Mouse (Mus musculus) mouse trophoblast stem cell (cell line): ENCODE measurements around the gene Hoxb4.

Experiments
- in situ Hi-C, 2 experiments: fragments of 300-500 bp; cut with MseI, MboI; formaldehyde crosslinking; loops; 2 replicates in 1 of 2; 3 replicates in 1 of 2; pipeline ENCODE4 v1.15.1; 2025

The Hoxb4 gene

DNA sequence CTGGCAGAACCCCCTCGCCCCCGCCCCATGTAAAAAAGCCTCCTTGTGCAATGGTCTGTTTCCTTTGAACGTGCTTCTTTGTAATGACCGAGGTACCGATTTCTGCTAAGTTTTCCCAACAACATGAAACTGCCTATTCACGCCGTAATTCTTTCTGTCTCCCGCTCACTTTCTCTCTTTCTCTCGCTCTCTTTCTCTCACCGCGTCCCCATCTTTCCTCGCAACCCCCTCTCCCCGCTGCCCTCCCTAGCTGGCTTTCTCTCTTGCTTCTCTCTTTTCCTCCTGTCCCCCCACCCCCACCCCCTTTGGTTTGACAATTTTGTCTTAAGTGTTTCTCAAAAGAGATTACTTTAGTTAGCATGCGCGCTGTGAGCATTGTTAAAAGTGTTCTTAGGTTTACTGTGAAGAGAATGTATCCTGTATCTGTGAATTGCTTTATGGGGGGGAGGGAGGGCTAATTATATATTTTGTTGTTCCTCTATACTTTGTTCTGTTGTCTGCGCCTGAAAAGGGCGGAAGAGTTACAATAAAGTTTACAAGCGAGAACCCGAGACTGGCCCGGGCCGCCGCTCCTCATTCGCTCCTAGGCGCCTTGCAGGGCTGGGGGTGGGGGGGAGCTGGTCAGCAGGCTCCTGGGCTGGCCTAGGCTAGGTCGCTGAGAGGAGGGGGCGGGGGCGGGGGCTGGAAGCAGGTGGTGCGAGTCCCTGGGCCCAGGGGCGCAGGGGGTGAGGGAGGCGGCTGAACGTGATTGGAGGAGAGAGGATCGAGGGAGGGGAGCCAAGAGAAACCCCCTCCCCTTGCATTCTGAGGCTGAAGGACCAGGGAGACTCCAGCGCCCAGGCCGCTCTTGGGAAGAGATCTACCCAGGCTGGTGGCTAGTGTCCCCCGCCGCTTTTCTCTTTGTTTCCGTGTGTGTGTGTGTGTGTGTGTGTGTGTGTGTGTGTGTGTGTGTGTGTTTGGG is 33.0 kb upstream of the Hoxb4 start:
- in situ Hi-C loops: no loop called here

DNA sequence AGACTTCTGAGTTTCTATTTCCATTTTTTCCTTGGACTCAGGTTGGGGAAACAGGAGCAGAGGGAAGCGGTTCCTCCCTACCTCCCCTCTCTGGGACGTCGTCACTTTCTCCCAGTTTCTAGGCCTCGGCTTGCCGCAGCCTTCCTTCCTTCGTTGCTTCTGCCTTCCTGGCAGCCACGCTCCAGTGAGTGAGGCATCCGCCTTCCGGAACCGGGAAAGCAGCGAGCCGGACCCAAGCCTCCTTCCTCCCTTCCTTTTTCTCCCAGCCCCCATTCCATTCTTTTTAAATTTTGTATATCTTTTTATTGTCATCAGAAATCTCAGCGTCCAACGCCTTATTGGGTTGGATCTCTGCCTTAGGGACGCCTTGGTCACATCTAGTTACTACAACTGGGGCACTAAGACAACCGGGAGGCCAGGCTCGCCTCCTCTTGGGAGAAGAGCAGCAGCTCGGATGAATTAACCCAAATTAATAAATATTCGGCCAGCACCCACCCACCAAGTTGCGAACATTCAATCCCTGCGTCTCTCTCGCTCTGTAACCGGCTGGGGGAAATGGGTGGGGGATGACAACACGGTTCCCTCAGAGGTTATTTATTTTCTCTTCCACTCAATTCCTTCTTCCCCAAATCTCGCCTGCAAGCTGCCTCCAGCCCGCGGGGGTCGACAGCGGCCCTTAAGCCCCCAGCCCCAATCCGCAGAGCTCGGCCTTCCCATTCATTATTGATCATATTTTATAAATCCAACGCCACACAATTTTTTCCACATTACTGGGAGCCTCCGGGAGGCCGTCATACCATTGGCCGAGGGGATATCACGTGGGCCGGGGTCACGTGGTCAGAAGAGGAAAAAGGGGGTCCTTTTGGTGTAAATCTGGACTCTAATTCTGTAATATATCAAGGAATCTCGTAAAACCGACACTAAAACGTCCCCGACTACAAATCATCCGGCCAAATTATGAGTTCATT is 32.0 kb upstream of the Hoxb4 start, which contains the start of gene Hoxb7:
TSS of gene Hoxb7 (plus strand) at position 853 of the 968 bp plus-strand sequence.
- in situ Hi-C loops: no loop called here

DNA sequence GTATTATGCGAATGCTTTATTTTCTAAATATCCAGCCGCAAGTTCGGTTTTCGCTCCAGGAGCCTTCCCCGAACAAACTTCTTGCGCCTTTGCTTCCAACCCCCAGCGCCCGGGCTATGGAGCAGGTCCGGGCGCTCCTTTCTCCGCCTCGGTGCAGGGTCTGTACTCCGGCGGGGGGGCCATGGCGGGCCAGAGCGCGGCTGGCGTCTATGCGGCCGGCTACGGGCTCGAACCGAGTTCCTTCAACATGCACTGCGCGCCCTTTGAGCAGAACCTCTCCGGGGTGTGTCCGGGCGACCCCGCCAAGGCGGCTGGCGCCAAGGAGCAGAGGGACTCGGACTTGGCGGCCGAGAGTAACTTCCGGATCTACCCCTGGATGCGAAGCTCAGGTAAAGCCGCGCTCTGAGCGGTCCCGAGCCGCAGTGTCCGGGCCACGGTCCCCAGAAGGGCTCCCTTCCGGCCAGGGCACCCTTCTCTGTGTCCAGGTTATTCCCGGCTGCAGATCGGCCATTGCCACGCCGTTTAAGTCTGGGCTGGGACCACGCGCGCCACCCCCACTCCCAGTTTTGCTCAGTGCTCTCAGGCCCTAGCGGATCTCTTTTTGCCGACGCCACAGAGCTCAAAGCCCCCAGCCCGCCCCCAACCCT is 31.2 kb upstream of the Hoxb4 start:
- in situ Hi-C loops: no loop called here

DNA sequence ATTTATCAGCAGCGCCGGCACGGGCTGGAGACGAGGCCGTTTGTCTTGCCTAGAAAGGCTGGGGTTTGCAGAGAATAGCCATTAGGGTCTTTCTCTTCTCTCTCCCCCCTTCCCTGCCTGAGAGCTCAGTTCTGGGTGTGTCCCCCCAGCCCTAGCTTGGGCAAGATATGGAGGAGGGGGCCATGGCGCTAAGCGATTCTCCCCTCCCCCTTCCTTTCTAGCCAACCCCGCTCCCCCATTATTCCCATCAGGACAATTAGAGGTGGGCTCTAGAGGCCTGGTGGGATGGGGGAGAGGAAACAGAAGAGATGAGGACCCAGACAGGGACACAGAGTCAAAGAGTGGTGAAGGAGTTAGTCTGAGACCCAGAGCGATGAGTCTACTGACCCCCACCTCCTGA is 30.7 kb upstream of the Hoxb4 start:
- in situ Hi-C loops: no loop called here

DNA sequence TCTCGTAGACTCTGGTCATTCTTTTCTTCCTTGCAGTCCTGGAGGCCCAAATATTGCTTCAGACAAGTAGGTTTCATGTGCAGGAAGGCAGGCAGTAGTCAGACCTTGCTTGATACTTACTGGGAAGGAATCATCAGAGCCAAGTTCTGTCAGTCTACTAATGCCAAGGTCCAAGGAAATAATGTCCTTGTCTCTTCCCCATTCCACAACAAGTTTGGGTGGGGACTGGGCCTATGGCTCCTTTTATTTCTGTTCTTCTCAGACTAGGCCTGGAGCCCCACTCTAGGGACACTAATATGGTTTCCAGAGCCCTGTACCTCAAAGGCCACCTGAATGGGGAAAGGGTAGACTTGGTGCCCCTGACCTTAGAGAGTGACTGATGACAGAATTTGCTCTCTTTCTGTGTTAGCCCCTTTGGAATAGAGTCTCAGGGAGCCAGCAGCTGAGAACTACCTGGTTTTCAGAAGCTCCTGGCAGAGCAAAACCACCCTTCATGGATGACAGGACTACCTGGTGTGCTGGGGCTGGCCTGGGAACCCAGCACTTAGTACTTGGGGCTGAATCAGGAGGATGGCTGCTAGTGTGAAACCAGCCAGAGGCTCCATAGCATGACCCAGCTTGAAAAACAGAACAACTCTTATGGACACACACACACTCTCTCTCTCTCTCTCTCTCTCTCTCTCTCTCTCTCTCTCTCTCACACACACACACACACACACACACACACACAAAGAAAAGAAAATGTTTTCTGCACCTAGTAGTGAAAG is 29.4 kb upstream of the Hoxb4 start:
- in situ Hi-C loops: no loop called here

DNA sequence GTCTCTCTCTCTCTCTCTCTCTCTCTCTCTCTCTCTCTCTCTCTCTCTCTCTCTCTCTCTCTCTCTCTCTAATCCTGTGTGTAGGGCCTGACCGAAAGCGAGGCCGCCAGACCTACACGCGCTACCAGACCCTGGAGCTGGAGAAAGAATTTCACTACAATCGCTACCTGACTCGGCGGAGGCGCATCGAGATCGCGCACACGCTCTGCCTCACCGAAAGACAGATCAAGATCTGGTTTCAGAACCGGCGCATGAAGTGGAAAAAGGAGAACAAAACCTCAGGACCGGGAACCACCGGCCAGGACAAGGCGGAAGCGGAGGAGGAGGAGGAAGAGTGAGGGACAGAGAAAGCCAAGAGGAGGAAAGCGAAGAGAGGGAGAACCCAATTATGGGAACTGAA is 28.8 kb upstream of the Hoxb4 start:
- in situ Hi-C loops: no loop called here

DNA sequence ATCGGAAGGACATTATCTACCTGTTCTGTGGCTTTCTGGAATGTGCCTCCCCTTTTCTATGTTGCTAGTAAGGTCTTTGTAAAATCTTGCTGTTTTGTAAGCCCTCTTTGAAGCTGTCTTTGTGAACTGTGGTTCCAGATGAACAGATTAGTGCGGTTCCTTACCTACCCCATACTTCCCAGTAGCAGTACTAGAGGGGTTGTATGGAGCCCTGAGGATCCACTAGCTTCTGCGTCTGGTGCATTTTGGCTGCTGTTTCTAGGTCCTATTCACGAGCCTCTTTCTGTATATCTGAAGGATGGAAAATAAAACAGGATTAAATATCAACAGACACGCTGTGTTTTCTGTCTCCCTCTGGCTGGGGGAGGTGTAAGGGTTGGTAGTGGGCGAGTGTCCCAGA is 28.2 kb upstream of the Hoxb4 start:
- in situ Hi-C loops: no loop called here

DNA sequence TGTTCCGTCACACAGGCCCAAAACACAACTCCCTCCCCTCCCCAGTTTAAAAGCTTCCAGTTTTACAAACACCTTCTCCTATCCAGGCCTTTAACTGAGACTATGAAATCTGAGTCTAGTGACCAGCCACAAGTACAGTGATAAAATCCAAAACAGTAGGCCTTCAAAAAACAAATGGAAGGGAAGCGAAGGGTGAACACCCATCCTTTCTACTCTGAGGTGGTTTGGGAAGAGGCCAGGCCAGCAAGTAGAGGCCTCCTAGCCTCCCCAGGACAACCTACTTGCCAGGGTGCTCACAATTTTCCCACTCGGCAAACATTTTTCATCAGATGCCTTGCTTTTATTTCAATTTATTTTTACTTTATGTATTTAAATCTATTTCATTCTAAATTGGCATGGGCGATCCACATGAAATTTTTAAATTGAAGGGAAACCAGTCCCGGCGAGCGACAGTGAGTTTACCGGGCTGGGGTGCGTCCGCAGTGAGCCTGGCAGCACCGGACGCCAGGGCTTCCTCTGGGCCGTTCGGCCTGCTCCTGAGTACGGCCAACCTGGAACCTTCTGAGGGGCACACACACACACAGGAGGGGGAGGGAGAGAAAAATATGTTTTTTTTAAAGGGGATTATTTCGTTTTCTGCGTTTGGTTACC is 27.2 kb upstream of the Hoxb4 start:
- in situ Hi-C loops: no loop called here

DNA sequence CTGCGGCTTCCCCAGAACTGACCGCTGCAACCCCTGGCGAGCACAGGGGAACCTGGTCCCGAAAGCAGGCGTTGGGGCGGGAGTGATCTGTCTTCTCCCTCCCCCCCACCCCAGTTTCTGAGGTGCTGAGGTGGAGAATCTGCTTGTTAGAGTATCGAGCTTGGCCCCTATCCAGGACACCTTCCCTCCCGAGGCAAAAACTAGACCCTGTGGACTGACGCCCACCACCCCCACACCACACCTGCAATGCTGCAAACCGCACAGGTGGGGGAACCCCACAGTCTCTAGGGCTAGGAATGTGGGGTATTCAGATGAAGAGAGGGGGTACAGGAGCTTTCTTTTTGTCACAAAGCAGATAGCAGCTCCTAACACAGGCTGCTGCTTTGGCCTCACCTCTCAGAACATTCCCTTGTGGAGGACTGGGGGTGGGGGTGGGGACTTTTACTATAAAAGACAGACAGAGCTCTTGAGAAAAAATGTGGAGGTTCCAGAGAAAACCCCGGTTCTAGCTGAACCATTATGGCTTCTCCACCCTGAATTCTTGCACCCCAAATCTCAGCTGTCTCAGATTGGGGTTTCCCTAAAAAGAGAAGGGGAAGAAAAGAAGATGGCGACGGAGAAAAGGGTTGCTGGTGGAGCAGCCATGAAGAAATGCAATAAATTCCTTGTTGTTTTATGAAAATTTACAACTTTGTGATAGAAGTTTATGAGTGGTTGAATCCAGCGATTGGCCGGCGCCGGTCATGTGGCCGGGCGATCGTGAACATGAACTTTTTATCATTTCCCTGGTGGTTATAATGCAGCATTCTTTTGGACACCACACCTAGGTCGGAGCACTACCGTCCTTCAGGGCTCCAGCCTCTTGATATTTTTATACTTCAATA is 26.1 kb upstream of the Hoxb4 start, which contains the start of gene Hoxb6:
TSS of gene Hoxb6 (plus strand) at position 796 of the 884 bp plus-strand sequence.
- in situ Hi-C loops: no loop called here

DNA sequence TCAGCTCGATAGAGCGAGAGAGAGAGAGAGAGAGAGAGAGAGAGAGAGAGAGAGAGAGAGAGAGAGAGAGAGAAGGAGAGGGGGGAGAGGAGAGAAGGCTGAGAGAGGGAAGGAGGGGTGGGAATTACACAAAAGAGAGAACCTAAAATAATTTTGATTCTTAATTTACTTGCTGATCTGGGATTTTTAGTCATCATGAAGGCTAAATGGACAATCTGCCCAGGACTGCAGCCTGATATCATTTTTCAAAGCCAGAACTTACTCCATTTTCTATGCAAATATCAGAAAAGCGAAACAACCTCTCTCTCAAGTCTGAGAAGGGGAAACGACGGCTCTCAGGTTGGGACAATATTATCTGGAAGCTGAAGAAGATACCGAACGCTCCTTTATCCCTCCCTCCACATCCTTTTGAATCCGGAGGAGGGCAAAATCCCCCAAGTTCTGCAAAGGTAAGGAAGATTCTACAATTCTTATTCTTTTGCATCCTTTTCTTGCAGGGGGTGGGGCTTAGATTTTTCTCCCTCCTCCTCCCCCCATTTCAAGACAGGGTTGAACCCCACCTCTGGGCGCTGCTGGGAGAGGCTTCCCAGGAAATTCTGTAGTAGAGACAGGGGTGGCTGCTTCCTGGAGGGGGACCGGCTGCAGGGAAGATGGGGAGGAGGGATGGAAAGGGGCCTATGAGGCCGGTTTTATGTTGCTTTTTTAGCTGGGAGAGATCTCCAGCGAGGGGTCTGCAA is 25.3 kb upstream of the Hoxb4 start:
- in situ Hi-C loops: no loop called here

DNA sequence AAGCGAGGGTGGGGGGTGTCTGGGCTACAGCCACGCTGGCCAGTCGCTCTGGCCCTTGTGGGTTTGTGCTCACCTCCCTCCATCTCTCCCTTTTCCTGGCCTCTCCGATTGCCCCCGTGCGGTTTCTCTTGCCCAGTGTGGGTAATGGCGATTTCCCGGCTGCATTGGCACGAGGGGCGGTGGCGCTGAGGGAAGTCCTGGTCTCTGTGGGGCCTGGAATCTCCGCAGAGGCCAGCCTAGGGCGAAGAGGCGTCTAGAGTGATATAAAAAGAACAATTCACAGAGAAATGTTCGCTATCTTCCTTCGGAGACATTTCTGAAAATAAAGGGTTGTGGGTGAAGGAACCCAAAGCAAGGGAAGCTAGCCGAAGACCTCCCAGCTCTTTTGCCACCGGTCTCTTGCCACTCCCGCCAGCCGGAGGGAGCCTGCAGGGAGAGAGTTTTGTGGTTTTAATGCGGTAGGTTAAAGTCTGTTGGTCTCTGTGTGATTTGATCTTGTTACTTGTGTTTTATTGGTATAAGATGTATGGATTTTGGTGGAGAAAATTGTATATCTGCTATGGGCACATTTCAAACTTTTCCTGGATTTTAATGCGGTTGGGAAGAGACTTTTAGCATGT is 24.7 kb upstream of the Hoxb4 start:
- in situ Hi-C loops: no loop called here

DNA sequence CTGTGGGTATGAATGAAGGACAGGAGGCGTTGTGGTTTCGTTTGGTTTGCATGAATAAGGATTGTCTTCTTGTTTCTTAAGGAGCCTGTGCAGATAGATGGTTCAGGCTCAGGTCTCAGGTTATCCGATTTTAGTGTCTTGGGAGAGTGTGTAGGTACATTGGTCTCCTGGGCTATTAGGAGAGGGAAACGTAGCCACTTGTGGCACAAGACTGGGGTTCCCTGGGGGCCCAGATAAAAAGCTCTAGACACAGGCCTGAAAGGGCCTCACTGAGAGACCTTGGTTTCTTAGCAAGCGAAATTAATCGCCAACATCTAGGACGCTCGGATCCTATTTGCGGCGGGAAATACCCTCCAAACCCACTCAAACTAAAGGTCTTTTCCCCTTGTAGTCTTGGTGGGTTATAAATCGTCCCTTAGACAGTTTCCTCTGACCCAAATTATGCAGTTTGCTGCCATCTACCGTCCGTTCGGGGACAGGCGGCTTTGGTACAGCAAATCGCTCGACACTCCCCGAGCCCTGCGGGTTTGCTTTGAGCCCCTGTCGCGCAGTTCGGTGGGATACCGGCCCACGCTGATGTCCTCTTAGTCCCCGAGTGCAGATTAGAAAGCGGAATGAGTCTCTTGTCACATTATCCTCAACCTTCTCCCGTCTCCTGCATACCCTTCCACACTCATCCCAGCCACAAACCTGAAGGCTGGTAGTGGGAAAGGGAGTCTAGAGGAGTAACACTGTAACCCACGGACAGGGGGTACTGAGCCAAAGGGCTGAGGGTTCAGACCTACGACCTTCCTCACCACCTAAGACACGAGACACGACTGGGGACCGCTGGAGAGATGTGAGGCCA is 23.6 kb upstream of the Hoxb4 start:
- in situ Hi-C loops: no loop called here

DNA sequence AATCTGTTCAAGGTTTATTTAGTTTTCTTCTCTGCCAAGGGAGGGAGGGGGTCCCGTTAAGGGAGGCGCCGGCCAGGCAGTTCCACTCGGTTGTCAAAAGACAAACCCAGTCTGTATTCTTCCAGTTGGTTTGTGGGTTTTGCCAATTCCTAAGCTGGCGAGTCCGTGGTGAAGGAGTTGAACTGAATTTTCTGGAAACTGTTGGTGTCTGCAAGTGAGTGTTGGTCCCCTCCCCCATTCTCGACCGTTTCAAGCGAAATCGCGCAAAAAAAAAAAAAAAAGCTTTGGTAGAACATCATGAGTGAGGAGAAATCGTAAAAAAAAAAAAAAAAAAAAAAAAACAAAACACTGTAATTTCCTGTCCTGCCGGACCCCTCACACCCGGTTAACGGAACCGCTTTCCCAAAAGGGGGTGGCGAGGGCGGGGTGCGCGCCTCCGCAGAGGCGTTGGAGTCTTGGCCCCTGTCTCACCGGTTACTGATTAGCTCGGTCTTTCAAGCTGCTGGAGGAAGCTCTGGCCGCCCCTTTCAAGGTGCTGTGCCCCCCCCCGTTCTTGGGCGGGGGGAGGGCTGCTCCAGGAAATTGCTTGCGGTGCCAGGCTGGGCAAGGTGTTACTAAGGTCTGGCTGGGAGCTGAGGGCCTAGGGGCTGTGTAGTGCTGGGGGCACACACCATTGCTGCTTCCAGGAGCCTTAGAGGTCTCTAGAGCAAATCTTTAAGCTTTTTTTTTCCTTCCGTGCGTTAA is 22.8 kb upstream of the Hoxb4 start:
- in situ Hi-C loops: no loop called here

DNA sequence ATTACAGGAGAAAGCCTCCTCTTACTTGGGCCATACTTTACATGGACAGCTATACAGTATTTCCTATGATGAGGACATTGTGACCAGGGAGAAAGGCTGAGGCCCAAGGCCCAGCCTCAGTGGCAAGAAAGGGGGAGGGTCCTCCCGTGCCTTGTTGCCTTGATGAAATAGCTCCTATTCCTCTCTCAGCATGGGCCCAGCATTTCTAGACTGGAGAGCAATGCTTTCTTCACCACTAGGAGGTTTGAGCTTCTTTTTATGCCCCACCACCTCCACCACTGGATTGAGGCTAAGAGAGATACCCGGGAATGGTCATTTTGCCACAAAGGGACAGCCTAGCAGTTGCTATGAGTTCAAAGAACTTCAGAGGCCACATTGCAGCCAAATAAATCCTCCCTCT is 21.1 kb upstream of the Hoxb4 start:
- in situ Hi-C loops: no loop called here

DNA sequence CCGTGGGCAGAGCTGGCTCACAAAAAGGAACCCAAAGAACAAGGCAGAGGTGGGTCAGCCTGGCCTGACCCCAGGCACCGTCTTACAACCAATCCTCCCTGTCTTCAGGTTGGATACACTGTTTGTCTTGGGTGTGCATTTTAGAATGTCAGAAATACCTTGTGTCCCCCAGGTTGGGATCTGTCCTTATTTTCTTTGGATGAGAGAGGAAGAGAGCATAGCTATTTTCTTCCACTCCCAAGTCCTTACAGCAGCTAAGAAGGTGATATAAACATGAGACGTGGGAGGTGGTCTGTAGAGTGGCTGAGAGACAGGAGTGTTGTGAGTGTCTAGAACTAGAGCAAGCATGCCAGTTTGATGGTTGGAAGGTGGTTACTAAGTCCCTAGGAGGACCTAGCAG is 20.6 kb upstream of the Hoxb4 start:
- in situ Hi-C loops: no loop called here

DNA sequence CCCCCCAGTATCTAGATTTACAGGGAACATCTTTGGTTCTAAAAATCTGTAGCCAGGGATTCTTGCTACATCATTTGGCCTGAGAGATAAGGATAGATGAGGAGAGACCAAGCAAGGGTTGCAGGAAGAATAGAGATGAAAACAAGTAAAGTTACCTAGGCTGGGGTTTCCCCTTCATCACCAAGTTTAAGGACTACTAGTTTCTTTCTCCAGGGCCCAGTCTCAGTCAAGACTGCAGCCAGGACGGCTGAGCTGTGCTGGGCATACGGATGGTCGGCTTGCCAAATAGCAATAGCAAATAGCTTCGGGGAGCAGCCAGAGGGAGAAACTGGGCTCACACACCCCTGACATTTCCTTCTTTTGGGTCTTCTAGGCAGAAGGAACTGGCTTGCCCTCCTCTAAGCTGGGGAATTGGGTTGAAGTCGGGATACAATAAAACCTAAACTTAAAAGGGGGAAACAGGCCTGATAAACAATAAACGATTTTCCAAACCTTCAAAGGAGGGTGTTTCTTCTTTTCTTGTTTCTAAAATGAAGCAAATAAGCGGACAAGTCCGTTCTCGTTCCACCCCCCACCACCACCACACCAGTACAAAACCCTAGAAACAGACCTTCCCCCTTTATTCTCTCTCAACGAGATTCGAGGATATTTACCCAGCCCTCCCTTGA is 20.0 kb upstream of the Hoxb4 start:
- in situ Hi-C loops: no loop called here
